Mouse (Mus musculus) G1E (cell line): ENCODE data around the gene Brms1. TPM values are rescaled to one million over a fixed set of nuclear protein-coding genes. Genes with fewer than 3 reads are reported as not detected.
"Not testable (repeated sequence)": the region's sequence is repeated elsewhere in the genome, so short reads cannot be mapped to it uniquely, and the experiment has no call there.

ENCODE experiments used
- ATAC-seq: 2 replicates; pipeline ENCODE4 v1.8.0; 2016; ENCODE audit warnings: mild to moderate bottlenecking; ENCODE audit not compliant: insufficient number of reproducible peaks, poor library complexity, low FRiP score, severe bottlenecking; ENCODE audit errors: extremely low read depth
- DNase-seq: peaks from one replicate; pipeline ENCODE4 v3.0.0; 2012; ENCODE audit warnings: low spot score
- H3K27me3 ChIP-seq: 2 replicates; pipeline ENCODE4 v1.6.1; 2012; ENCODE audit warnings: mild to moderate bottlenecking, low read length, inconsistent platforms; ENCODE audit not compliant: insufficient read depth
- H3K36me3 ChIP-seq: replicated peaks from 2 replicates; pipeline ENCODE3; 2012; ENCODE audit warnings: mild to moderate bottlenecking, inconsistent platforms
- H3K4me1 ChIP-seq: 2 replicates; pipeline ENCODE4 v1.6.1; 2012; ENCODE audit warnings: low read depth, low read length, inconsistent platforms, mixed read lengths; ENCODE audit not compliant: insufficient read depth
- H3K4me3 ChIP-seq: 2 replicates; pipeline ENCODE4 v1.5.1; 2012; ENCODE audit warnings: low read depth, mild to moderate bottlenecking, inconsistent platforms, low read length, moderate library complexity, mixed read lengths
- H3K9me3 ChIP-seq: replicated peaks from 2 replicates; pipeline ENCODE4 v1.6.1; 2012; ENCODE audit warnings: inconsistent platforms
- CTCF ChIP-seq: IDR thresholded peaks from 2 replicates; pipeline ENCODE4 v1.5.1; 2012; ENCODE audit warnings: low read depth, low read length, inconsistent platforms, mixed read lengths
- GATA1 ChIP-seq: IDR thresholded peaks from 2 replicates; pipeline ENCODE4 v1.6.1; 2012; ENCODE audit warnings: borderline replicate concordance, low read length, inconsistent platforms, mixed read lengths
- GATA2 ChIP-seq: IDR thresholded peaks from 2 replicates; pipeline ENCODE4 v1.6.1; 2012; ENCODE audit warnings: low read depth, low read length, inconsistent platforms, borderline replicate concordance
- POLR2AphosphoS5 ChIP-seq: IDR thresholded peaks from 2 replicates; pipeline ENCODE4 v1.6.1; 2012; ENCODE audit warnings: low read depth, low read length, inconsistent platforms; ENCODE audit not compliant: insufficient replicate concordance
- TAL1 ChIP-seq: conservative IDR thresholded peaks from 2 replicates; pipeline ENCODE4 v1.6.1; 2012; ENCODE audit warnings: low read depth, low read length, inconsistent platforms, mixed read lengths
- polyA plus RNA-seq: library from polyadenylated mRNA; stranded (reverse); fragments of >175 nt; gene quantifications from 2 replicates; pipeline ENCODE4 v1.2.3, GENCODE M21; 2012
- total RNA-seq, 2 experiments: library from RNA; stranded (forward) in 1 of 2; stranded (reverse) in 1 of 2; fragments of 200-1000 nt in 1 of 2; fragments of >200 nt in 1 of 2; fragmentation: Nextera tagmentation in 1 of 2; gene quantifications; 2 replicates each; pipeline ENCODE4 v1.2.3; 2014 to 2017

Gene Brms1
- total RNA-seq (2014; fragmentation: Nextera tagmentation) (10.8 and 15.4 TPM in 2 replicates), total RNA-seq (2017) (16.4 and 18.8 TPM in 2 replicates), polyA plus RNA-seq (65.6 and 88.7 TPM in 2 replicates)

DNA sequence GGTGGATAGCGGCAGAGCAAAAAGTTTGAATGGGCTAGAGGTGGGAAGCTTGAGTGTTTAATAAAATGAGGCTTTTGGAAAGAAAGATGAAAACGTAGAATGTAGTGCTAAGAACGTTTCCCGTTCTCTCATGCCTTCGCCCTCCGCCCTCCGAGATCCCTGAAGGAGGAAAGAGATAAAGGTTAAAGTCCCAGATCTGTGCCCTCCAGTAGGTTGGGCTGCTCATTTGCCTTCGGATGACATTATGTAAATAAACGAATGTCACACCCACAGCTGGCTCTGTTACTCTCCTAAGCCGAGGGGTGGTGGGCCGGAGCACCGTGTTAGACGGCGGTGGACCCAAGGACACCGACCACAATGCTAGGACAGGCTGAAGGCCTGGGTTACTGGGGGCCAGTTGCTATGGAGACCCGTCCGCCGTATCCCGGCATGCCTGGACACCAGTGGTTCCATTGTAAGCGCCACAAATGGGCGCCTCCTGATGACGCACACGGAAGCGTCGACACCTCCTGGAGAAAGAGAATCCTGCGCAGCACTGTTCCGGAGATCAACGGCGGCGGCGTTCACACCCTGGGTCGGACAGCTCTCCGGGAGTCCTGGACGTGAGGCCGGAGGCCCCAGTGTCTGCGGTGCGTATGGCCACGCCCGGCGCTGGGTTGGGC, at the start of gene Brms1:
Brms1 (plus strand) TSS at position 493 of the 662 bp plus-strand sequence.
- Histone ChIP-seq H3K27me3 (no peaks in the 10 kb centered on the region), H3K36me3 (peaks cover 36% of the 10 kb centered on the region), H3K9me3 (no peaks in the 10 kb centered on the region), H3K4me3 (peak within 1 kb of the TSS; percentile 89), H3K4me1 (peaks cover 55% of the 10 kb centered on the region)
- TF ChIP-seq GATA1 (no peak), CTCF (no peak), GATA2 (no peak), POLR2AphosphoS5 (no peak), TAL1 (no peak)
- peak; percentile 54 for ATAC-seq
- peak; percentile 95 for DNase-seq

DNA sequence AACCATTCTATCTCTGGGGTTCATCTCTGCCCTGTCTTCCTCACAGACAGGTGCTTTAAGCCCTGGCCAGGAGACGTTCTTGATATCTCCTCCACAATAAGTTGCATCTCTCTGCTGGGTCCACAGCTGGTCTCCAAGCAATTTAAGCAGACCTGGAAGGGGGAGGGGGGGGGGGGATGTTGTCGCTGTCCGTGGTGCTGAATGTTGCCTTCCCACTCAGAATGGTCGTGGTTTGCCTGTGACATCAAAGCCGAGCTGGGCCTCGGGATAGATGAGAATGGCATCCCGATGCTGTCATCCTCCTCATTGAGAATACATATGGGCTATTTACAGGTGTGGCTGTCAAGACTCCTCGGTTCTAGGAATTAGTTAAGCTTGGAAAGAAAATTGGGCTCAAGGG, 48.8 kb upstream of the Brms1 start:
- peaks cover 9% of the 10 kb centered on the region for H3K27me3 ChIP-seq
- DNase-seq (no peak), ATAC-seq (no peak)
- H3K4me1 ChIP-seq: no peaks in the 10 kb centered on the region
- 0 out of 2 replicates have a peak, but pooled peaks cover 3% of the 10 kb centered on the region for H3K9me3 ChIP-seq
- TF ChIP-seq GATA2 (no peak), CTCF (no peak), POLR2AphosphoS5 (no peak), GATA1 (no peak), TAL1 (no peak)
- H3K36me3 ChIP-seq: no peaks in the 10 kb centered on the region
- no peak overlapping the region for H3K4me3 ChIP-seq

DNA sequence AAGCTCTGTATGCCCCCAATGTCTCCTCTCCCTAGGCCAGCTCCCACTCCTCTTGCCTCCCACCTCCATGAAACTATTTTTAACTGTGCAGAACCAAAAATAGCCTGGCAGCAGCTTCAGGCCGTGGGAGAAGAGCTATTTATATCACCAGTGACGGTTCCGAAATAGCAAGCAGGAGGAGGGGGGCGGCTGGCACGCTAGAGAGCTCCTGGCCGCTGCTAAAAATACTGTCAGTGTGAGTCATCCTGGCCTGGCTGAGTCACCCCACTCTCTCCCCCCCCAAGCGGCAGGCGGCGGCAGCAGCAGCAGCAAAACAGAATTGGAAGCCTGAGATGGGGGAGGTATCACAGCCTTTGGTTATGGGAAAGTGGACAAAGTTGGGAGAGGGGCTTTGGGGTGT, 48.2 kb upstream of the Brms1 start:
- H3K4me1 ChIP-seq: no peaks in the 10 kb centered on the region
- DNase-seq: no peak
- ATAC-seq: no peak
- TF ChIP-seq TAL1 (no peak), CTCF (no peak), GATA2 (no peak), GATA1 (no peak), POLR2AphosphoS5 (no peak)
- H3K4me3 ChIP-seq: no peak overlapping the region
- peaks cover 12% of the 10 kb centered on the region for H3K27me3 ChIP-seq
- 0 out of 2 replicates have a peak, but pooled peaks cover 3% of the 10 kb centered on the region for H3K9me3 ChIP-seq
- no peaks in the 10 kb centered on the region for H3K36me3 ChIP-seq

DNA sequence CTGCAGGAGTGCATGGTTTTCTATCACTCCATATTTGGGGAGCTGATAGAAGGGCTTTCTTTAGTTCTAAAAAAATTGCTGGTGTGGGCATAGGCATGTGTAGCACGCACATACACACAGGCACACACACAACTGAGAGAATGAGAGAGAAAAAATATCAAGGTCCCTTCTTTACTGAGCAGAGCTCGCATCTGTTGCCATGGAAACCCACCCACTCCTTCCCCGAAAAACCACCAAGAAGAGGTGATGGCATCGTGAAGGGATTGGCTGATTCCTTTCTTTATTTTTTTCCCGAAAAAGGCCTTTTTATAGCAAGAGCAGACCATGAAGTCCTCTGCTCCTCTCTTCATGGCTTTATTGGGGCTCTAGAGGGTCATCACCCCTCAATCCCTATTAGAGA, 47.1 kb upstream of the Brms1 start:
- Histone ChIP-seq H3K27me3 (peaks cover 12% of the 10 kb centered on the region), H3K4me1 (no peaks in the 10 kb centered on the region), H3K36me3 (no peaks in the 10 kb centered on the region), H3K9me3 (0 out of 2 replicates have a peak, but pooled peaks cover 3% of the 10 kb centered on the region), H3K4me3 (no peak overlapping the region)
- ATAC-seq (no peak), DNase-seq (no peak)
- TF ChIP-seq CTCF (no peak), POLR2AphosphoS5 (no peak), GATA1 (no peak), TAL1 (no peak), GATA2 (no peak)

DNA sequence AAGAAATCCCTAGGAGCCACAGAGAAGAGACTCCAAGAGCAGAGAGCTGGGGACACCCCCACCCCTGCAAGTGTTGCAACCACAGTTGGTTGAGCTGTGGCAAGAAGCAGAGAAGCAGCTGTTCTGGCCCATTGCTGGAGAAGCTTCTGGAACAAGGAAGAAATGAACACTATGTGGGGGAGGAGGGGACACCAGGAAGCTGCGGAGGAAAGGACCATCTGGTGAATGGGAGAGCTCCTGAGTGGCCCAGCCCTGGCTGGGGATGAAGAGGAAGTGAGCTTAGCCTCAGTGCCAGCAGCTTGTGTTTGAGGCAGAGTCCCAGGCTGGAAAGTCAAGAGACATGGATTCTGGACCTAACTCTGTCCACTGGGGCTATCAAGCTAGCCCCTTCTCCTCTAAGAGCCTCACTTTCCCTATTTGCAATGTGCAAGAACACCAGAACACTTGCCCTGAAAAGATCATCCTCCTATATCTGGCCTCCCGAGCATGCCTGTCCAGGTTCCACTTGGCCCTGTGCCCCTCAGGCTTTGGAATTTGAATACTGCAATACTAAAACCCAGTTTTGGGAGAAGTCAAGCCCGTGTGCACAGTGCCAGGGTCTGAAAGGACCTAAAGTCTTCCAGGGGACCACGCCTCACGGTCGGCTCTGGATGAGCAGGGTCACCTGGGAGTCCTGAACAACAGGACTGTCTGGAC, 41.6 kb upstream of the Brms1 start:
- ATAC-seq: no peak
- H3K36me3 ChIP-seq: no peaks in the 10 kb centered on the region
- H3K9me3 ChIP-seq: no peaks in the 10 kb centered on the region
- H3K4me3 ChIP-seq: no peak overlapping the region
- H3K4me1 ChIP-seq: peaks cover 5% of the 10 kb centered on the region
- peaks cover 15% of the 10 kb centered on the region for H3K27me3 ChIP-seq
- TF ChIP-seq TAL1 (no peak), GATA1 (no peak), CTCF (no peak), GATA2 (no peak), POLR2AphosphoS5 (no peak)
- no peak for DNase-seq

DNA sequence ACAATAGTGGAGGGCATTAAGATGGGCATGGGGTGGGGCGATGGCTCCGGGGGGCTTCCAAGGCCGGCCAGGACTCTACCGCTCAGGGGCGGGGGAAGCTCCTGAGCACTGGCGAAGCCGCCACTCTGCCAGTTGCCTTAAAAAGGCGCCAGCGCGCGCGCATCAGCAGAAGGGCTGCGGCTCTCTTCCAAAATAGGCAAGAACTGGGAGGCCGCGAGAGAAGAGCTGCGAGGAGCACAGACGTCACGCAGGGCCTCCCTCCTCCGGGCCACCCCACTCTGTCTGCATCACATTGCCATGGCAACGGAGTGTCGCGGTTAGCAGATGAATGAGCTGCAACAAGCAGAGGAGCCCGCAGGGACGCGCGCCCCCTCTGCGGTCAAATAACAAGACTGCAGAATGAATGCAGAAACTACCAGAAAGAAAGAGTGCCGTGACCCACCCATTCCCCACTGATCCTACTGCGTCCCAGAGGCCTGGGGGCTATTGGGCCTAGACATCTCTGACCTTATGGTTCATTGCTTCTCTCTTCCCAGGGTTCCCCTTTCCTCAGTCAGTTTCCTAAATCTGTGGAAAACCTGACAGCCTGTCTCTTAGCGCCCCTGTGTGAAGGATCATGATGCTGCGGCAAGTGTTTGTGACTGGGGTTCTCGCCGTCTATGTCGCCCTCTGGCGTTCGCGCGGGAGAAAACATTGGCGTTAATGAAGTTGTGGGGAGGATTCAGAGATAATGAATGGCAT, 39.3 kb upstream of the Brms1 start:
- peaks cover 15% of the 10 kb centered on the region for H3K27me3 ChIP-seq

DNA sequence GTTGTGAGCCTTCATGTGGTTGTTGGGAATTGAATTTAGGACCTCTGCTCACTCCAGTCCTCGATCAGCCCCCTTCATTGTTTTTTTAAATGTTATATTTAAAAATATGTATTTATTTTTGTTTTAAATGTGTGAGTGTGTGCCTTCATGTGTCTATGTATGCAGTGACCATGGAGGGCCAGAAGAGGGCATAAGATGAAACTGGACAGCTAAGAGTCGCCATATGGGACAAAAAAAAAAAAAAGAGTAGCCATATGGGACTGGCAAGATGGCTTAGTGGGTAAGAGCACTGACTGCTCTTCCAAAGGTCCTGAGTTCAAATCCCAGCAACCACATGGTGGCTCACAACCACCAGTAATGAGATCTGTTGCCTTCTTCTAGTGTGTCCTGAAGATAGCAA, 37.5 kb upstream of the Brms1 start:
- not testable (repeated sequence) for H3K4me1 ChIP-seq, ATAC-seq, H3K4me3 ChIP-seq, H3K36me3 ChIP-seq, DNase-seq, H3K9me3 ChIP-seq, H3K27me3 ChIP-seq

More for the DNA sequence above, 39.3 kb upstream of the Brms1 start:
- no peaks in the 10 kb centered on the region for H3K36me3 ChIP-seq
- no peaks in the 10 kb centered on the region for H3K9me3 ChIP-seq
- TF ChIP-seq CTCF: peak; percentile 67
- no peak for TF ChIP-seq GATA2
- DNase-seq: peak; percentile 59
- no peak overlapping the region for H3K4me3 ChIP-seq
- no peak for ATAC-seq
- H3K4me1 ChIP-seq: peaks cover 5% of the 10 kb centered on the region
